Mouse (Mus musculus) liver, embryonic 15.5 days (tissue): Measurements from ENCODE around the gene Ints6. TPM values are rescaled to one million over a fixed set of nuclear protein-coding genes. Genes with fewer than 3 reads are reported as not detected.
A peak's percentile ranks its signal among the peaks of the same experiment; 100 is the strongest.

Experiments used
- ATAC-seq: fragments of 200-750 bp; cut with Nextera tagmentation; 2 replicates; pipeline ENCODE4 v1.8.0; 2017; ENCODE audit warnings: moderate number of reproducible peaks, mild to moderate bottlenecking, moderate library complexity; ENCODE audit not compliant: insufficient read depth
- H3K27ac ChIP-seq: fragments of 300-500 bp; sonication (generic); replicated peaks from 2 replicates; pipeline ENCODE4 v1.5.1; 2015; ENCODE audit warnings: mild to moderate bottlenecking, inconsistent platforms
- H3K27me3 ChIP-seq: fragments of 300-500 bp; sonication (generic); 2 replicates; pipeline ENCODE4 v1.6.1; 2015; ENCODE audit warnings: mild to moderate bottlenecking, inconsistent platforms
- H3K36me3 ChIP-seq: fragments of 300-500 bp; sonication (generic); replicated peaks from 2 replicates; pipeline ENCODE4 v1.6.1; 2015; ENCODE audit warnings: moderate library complexity, mild to moderate bottlenecking, inconsistent platforms
- H3K4me1 ChIP-seq: fragments of 300-500 bp; sonication (generic); replicated peaks from 2 replicates; pipeline ENCODE4 v1.6.1; 2015; ENCODE audit warnings: inconsistent platforms
- H3K4me2 ChIP-seq: fragments of 300-500 bp; sonication (generic); 2 replicates; pipeline ENCODE4 v1.6.1; 2015; ENCODE audit warnings: moderate library complexity, mild to moderate bottlenecking, inconsistent platforms
- H3K4me3 ChIP-seq: fragments of 300-500 bp; sonication (generic); replicated peaks from 2 replicates; pipeline ENCODE4 v1.5.1; 2015; ENCODE audit warnings: mild to moderate bottlenecking, inconsistent platforms
- H3K9ac ChIP-seq: fragments of 300-500 bp; sonication (generic); 2 replicates; pipeline ENCODE4 v1.6.1; 2015; ENCODE audit warnings: moderate library complexity, mild to moderate bottlenecking, inconsistent platforms
- H3K9me3 ChIP-seq: fragments of 300-500 bp; sonication (generic); replicated peaks from 2 replicates; pipeline ENCODE4 v1.6.1; 2016; ENCODE audit warnings: inconsistent platforms
- WGBS: fragments of 180-500 bp; shearing (Covaris S2); methylation state at CpG from one replicate; pipeline ENCODE4 v1.1.7; 2015; ENCODE audit warnings: mixed read lengths; ENCODE audit not compliant: insufficient replicate concordance; 5-methylcytosine and 5-hydroxymethylcytosine counted together
- polyA plus RNA-seq: library from polyadenylated mRNA; unstranded; fragments of >200 nt; fragmentation: Nextera tagmentation; extraction: Ambion mirVana; gene quantifications from 2 replicates; pipeline ENCODE4 v1.2.1, GENCODE M21; 2015

Gene Ints6
- polyA plus RNA-seq, 1 experiment from 2014 or later: 11.4 TPM

- H3K27me3 ChIP-seq: no peaks in the 10 kb centered on the region
- H3K4me3 ChIP-seq: no peak overlapping the region
- peaks cover 29% of the 10 kb centered on the region for H3K4me1 ChIP-seq
- H3K9ac ChIP-seq: no peak overlapping the region
- no peak for ATAC-seq
- H3K36me3 ChIP-seq: no peaks in the 10 kb centered on the region
- H3K4me2 ChIP-seq: no peak overlapping the region
- H3K27ac ChIP-seq: no peak overlapping the region
- WGBS: 75% methylated on average over 9 of the region's 9 CpGs
- H3K9me3 ChIP-seq: no peaks in the 10 kb centered on the region
Observed at GRCm38 (mm10) chr14:62778095-62778494, 17.1 kb upstream of the Ints6 start.

GRCm38 (mm10) chr14:62775034-62775433, 14.1 kb upstream of the Ints6 start:
- Histone ChIP-seq H3K36me3 (no peaks in the 10 kb centered on the region), H3K27ac (no peak overlapping the region)

GRCm38 (mm10) chr14:62774246-62774645, 13.3 kb upstream of the Ints6 start:
- H3K4me2 ChIP-seq: no peak overlapping the region
- H3K27ac ChIP-seq: no peak overlapping the region
- no peaks in the 10 kb centered on the region for H3K36me3 ChIP-seq
- H3K9me3 ChIP-seq: no peaks in the 10 kb centered on the region
- no peak for ATAC-seq
- 69% methylated on average over 3 of the region's 3 CpGs for WGBS
- H3K9ac ChIP-seq: no peak overlapping the region
- peaks cover 6% of the 10 kb centered on the region; the same call in 1 of the 2 replicates for H3K4me1 ChIP-seq
- no peaks in the 10 kb centered on the region for H3K27me3 ChIP-seq
- no peak overlapping the region for H3K4me3 ChIP-seq

More at GRCm38 (mm10) chr14:62775034-62775433, 14.1 kb upstream of the Ints6 start:
- no peak overlapping the region for H3K9ac ChIP-seq
- H3K27me3 ChIP-seq: no peaks in the 10 kb centered on the region
- WGBS: 58% methylated on average over 3 of the region's 3 CpGs
- no peak overlapping the region for H3K4me2 ChIP-seq
- H3K4me1 ChIP-seq: peaks cover 12% of the 10 kb centered on the region; the same call in 1 of the 2 replicates
- no peak overlapping the region for H3K4me3 ChIP-seq
- no peak for ATAC-seq
- no peaks in the 10 kb centered on the region for H3K9me3 ChIP-seq

GRCm38 (mm10) chr14:62773766-62774165, 12.8 kb upstream of the Ints6 start:
- ATAC-seq: no peak
- H3K4me2 ChIP-seq: no peak overlapping the region
- no peaks in the 10 kb centered on the region for H3K36me3 ChIP-seq
- H3K4me3 ChIP-seq: no peak overlapping the region
- H3K9ac ChIP-seq: no peak overlapping the region
- H3K9me3 ChIP-seq: no peaks in the 10 kb centered on the region
- H3K27me3 ChIP-seq: no peaks in the 10 kb centered on the region
- H3K4me1 ChIP-seq: peaks cover 6% of the 10 kb centered on the region; the same call in 1 of the 2 replicates
- 56% methylated on average over 6 of the region's 6 CpGs for WGBS
- no peak overlapping the region for H3K27ac ChIP-seq

- no peak overlapping the region for H3K4me3 ChIP-seq
- no peak overlapping the region for H3K9ac ChIP-seq
- ATAC-seq: no peak
- H3K36me3 ChIP-seq: no peaks in the 10 kb centered on the region
- no peaks in the 10 kb centered on the region for H3K9me3 ChIP-seq
- 71% methylated on average over 2 of the region's 2 CpGs for WGBS
- H3K27ac ChIP-seq: no peak overlapping the region
- H3K4me2 ChIP-seq: no peak overlapping the region
- no peaks in the 10 kb centered on the region for H3K27me3 ChIP-seq
- peaks cover 13% of the 10 kb centered on the region for H3K4me1 ChIP-seq
Observed at GRCm38 (mm10) chr14:62765398-62765797, 4.4 kb upstream of the Ints6 start.

- no peak overlapping the region for H3K27ac ChIP-seq
- no peak overlapping the region for H3K4me2 ChIP-seq
- ATAC-seq: no peak
- H3K9me3 ChIP-seq: no peaks in the 10 kb centered on the region
- no peaks in the 10 kb centered on the region for H3K27me3 ChIP-seq
- no peak overlapping the region for H3K9ac ChIP-seq
- no peak overlapping the region for H3K4me3 ChIP-seq
- 0 out of 2 replicates have a peak, but pooled peaks cover under 1% of the 10 kb centered on the region for H3K36me3 ChIP-seq
- peaks cover 16% of the 10 kb centered on the region for H3K4me1 ChIP-seq
- 73% methylated on average over 5 of the region's 5 CpGs for WGBS
Observed at GRCm38 (mm10) chr14:62764371-62764770, 3.4 kb upstream of the Ints6 start.

GRCm38 (mm10) chr14:62761943-62762342, 974 bp upstream of the Ints6 start:
- no peak for ATAC-seq
- H3K27ac ChIP-seq: peak overlapping the region; percentile 99
- H3K4me1 ChIP-seq: peaks cover 26% of the 10 kb centered on the region
- peak overlapping the region; percentile 92 for H3K9ac ChIP-seq
- H3K36me3 ChIP-seq: peaks cover 13% of the 10 kb centered on the region
- peak overlapping the region; percentile 99 for H3K4me3 ChIP-seq
- H3K27me3 ChIP-seq: no peaks in the 10 kb centered on the region
- H3K4me2 ChIP-seq: peak overlapping the region; percentile 88
- 2% methylated on average over 11 of the region's 11 CpGs for WGBS
- no peaks in the 10 kb centered on the region for H3K9me3 ChIP-seq

- WGBS: under 1% methylated on average over 66 of the region's 68 CpGs
- H3K9ac ChIP-seq: peak overlapping the region; percentile 100
- ATAC-seq: peak; percentile 13
- H3K9me3 ChIP-seq: no peaks in the 10 kb centered on the region
- peak overlapping the region; percentile 99 for H3K27ac ChIP-seq
- H3K4me3 ChIP-seq: peak overlapping the region; percentile 99
- peaks cover 35% of the 10 kb centered on the region for H3K4me1 ChIP-seq
- H3K27me3 ChIP-seq: no peaks in the 10 kb centered on the region
- peaks cover 13% of the 10 kb centered on the region for H3K36me3 ChIP-seq
- peak overlapping the region; percentile 92 for H3K4me2 ChIP-seq
Observed at GRCm38 (mm10) chr14:62760321-62761035, 491 bp downstream of the Ints6 start.

- H3K9me3 ChIP-seq: no peaks in the 10 kb centered on the region
- WGBS: under 1% methylated on average over 37 of the region's 38 CpGs
- peaks cover 13% of the 10 kb centered on the region for H3K36me3 ChIP-seq
- peak overlapping the region; percentile 99 for H3K27ac ChIP-seq
- H3K27me3 ChIP-seq: no peaks in the 10 kb centered on the region
- peak; percentile 25 for ATAC-seq
- H3K4me1 ChIP-seq: peaks cover 40% of the 10 kb centered on the region
- peak overlapping the region; percentile 100 for H3K9ac ChIP-seq
- peak overlapping the region; percentile 92 for H3K4me2 ChIP-seq
- H3K4me3 ChIP-seq: peak overlapping the region; percentile 99
Observed at GRCm38 (mm10) chr14:62759771-62760320, 1.1 kb downstream of the Ints6 start.

- 86% methylated on average over 5 of the region's 5 CpGs for WGBS
- ATAC-seq: no peak
- Histone ChIP-seq H3K36me3 (peaks cover 16% of the 10 kb centered on the region), H3K4me1 (peaks cover 40% of the 10 kb centered on the region), H3K4me3 (peak overlapping the region; percentile 99; the same call in 1 of the 2 replicates), H3K27ac (peak overlapping the region; percentile 99), H3K9me3 (no peaks in the 10 kb centered on the region), H3K27me3 (no peaks in the 10 kb centered on the region), H3K4me2 (peak overlapping the region; percentile 92; the same call in 1 of the 2 replicates), H3K9ac (0 out of 2 replicates have a peak overlapping the region, but pooled peaks have one; percentile 100)
Observed at GRCm38 (mm10) chr14:62758714-62759113, 2.3 kb downstream of the Ints6 start.

GRCm38 (mm10) chr14:62755095-62755640, 5.8 kb downstream of the Ints6 start:
- Histone ChIP-seq H3K9me3 (no peaks in the 10 kb centered on the region), H3K27me3 (no peaks in the 10 kb centered on the region), H3K36me3 (peaks cover 32% of the 10 kb centered on the region), H3K9ac (no peak overlapping the region), H3K4me3 (no peak overlapping the region), H3K4me2 (peak overlapping the region; percentile 25), H3K27ac (peak overlapping the region; percentile 48; the same call in 1 of the 2 replicates), H3K4me1 (peaks cover 42% of the 10 kb centered on the region)
- 46% methylated on average over 1 of the region's 1 CpGs for WGBS
- no peak for ATAC-seq
